ENCODE assay signal across 8 mouse cellular contexts in the genomic region with DNA sequence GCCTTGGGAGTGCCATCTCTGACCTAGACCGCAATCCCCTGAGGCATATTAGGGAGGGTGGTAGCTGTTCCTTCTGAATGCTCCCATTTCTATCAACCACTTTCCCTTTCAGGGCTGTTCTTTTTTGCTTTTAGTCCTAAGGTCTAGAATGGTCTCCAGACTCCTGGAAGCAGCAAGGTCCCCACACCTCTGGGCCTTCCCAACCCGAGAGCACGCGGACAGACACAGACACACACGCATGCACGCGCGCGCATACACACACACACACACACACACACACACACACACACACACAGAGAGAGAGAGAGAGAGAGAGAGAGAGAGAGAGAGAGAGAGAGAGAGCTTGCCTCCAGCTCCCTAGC. TPM values are rescaled to one million over a fixed set of nuclear protein-coding genes. Genes with fewer than 3 reads are reported as not detected.
A peak's percentile ranks its signal among the peaks of the same experiment; 100 is the strongest.
DNase-seq lines count a peak whose midpoint lies in the region; ATAC-seq and TF ChIP-seq lines count a peak whose summit lies in the region.

No protein-coding gene starts in this region.

- no peak for DNase-seq in kidney, adult 18-20 months
- DNase-seq in spleen, postnatal 4 days (ENCODE audit: low spot score in 2 of 2): no peak
- DNase-seq in left cerebral cortex, adult 11 months (ENCODE audit: low spot score): no peak
- DNase-seq in cerebellum, adult 9-10 months: no peak

- no peak overlapping the region for H3K27ac ChIP-seq in kidney, embryonic 16.5 days (ENCODE audit: low read length)
- no peak overlapping the region for H3K27ac ChIP-seq in embryonic facial prominence, embryonic 15.5 days (replicated peaks)
- H3K27ac ChIP-seq in intestine, embryonic 16.5 days (ENCODE audit: low read length): no peak overlapping the region

- H3K9ac ChIP-seq in kidney, embryonic 16.5 days (replicated peaks; ENCODE audit: low read length): no peak overlapping the region
- no peak overlapping the region for H3K9ac ChIP-seq in embryonic facial prominence, embryonic 15.5 days
- H3K9ac ChIP-seq in intestine, embryonic 16.5 days (ENCODE audit: low read depth, low read length): peak overlapping the region; percentile 68; the same call in 1 of the 2 replicates

- peaks cover 2% of the 10 kb centered on the region; the same call in 1 of the 2 replicates for H3K4me1 ChIP-seq in kidney, embryonic 16.5 days (ENCODE audit: insufficient read depth, low read length)
- no peaks in the 10 kb centered on the region for H3K4me1 ChIP-seq in embryonic facial prominence, embryonic 15.5 days
- H3K4me1 ChIP-seq in intestine, embryonic 16.5 days (ENCODE audit: control insufficient read depth, insufficient read depth, low read length): no peaks in the 10 kb centered on the region

- H3K36me3 ChIP-seq in kidney, embryonic 16.5 days (ENCODE audit: insufficient read depth, low read length): no peaks in the 10 kb centered on the region
- H3K36me3 ChIP-seq in embryonic facial prominence, embryonic 15.5 days: no peaks in the 10 kb centered on the region
- no peaks in the 10 kb centered on the region for H3K36me3 ChIP-seq in intestine, embryonic 16.5 days (ENCODE audit: control insufficient read depth, insufficient read depth, low read length)
- H3K36me3 ChIP-seq in myocyte (ENCODE audit: control insufficient read depth, insufficient read depth): no peaks in the 10 kb centered on the region

- TF ChIP-seq POLR2A in myocyte (IDR thresholded peaks at IDR 0.05; ENCODE audit: insufficient read length, low read depth): no peak

- H3ac ChIP-seq in myocyte (ENCODE audit: control insufficient read depth, insufficient read length): peak overlapping the region; percentile 34

- H3K79me2 ChIP-seq in myocyte (ENCODE audit: control insufficient read depth, insufficient read depth): no peaks in the 10 kb centered on the region

- peak overlapping the region; percentile 78 for H3K4me2 ChIP-seq in kidney, embryonic 16.5 days (replicated peaks; ENCODE audit: low read depth, low read length)
- H3K4me2 ChIP-seq in embryonic facial prominence, embryonic 15.5 days (replicated peaks): peak overlapping the region; percentile 89
- peak overlapping the region; percentile 73 for H3K4me2 ChIP-seq in intestine, embryonic 16.5 days (ENCODE audit: low read depth, low read length)
- H3K4me2 ChIP-seq in myocyte (ENCODE audit: low read depth): no peak overlapping the region

- 36% methylated on average over 9 of the region's 9 CpGs for WGBS in kidney, embryonic 16.5 days
- 46% methylated on average over 9 of the region's 9 CpGs for WGBS in embryonic facial prominence, embryonic 15.5 days
- WGBS in intestine, embryonic 16.5 days: 42% methylated on average over 9 of the region's 9 CpGs

- H3K9me3 ChIP-seq in kidney, embryonic 16.5 days (ENCODE audit: low read length): no peaks in the 10 kb centered on the region
- no peaks in the 10 kb centered on the region for H3K9me3 ChIP-seq in embryonic facial prominence, embryonic 15.5 days (replicated peaks)
- no peaks in the 10 kb centered on the region for H3K9me3 ChIP-seq in intestine, embryonic 16.5 days (ENCODE audit: control insufficient read depth, low read length)

- peak; percentile 25 for ATAC-seq in kidney, embryonic 16.5 days (ENCODE audit: low FRiP score, low TSS enrichment)
- no peak for ATAC-seq in embryonic facial prominence, embryonic 15.5 days (ENCODE audit: insufficient number of reproducible peaks, low FRiP score, low TSS enrichment, low read depth)
- ATAC-seq in intestine, embryonic 16.5 days: peak; percentile 5; the same call in 1 of the 2 replicates

- peak overlapping the region; percentile 62 for H3K4me3 ChIP-seq in kidney, embryonic 16.5 days (ENCODE audit: low read length)
- peak overlapping the region; percentile 51 for H3K4me3 ChIP-seq in embryonic facial prominence, embryonic 15.5 days (replicated peaks)
- H3K4me3 ChIP-seq in intestine, embryonic 16.5 days (ENCODE audit: low read length): peak overlapping the region; percentile 61
- H3K4me3 ChIP-seq in myocyte: no peak overlapping the region

- peaks cover 36% of the 10 kb centered on the region for H3K27me3 ChIP-seq in kidney, embryonic 16.5 days (ENCODE audit: insufficient read depth, low read length)
- peaks cover 41% of the 10 kb centered on the region for H3K27me3 ChIP-seq in embryonic facial prominence, embryonic 15.5 days
- peaks cover 30% of the 10 kb centered on the region for H3K27me3 ChIP-seq in intestine, embryonic 16.5 days (replicated peaks; ENCODE audit: control insufficient read depth, insufficient read depth, low read length)
- H3K27me3 ChIP-seq in myocyte (ENCODE audit: control insufficient read depth, insufficient read depth, insufficient read length): no peaks in the 10 kb centered on the region

TF ChIP-seq in myocyte, 11 proteins besides CTCF, POLR2A, EP300 and RAD21:
- no peak for TF ChIP-seq TCF3 (IDR thresholded peaks at IDR 0.05; ENCODE audit: insufficient read length, low read depth)
- TF ChIP-seq E2F4 (IDR thresholded peaks at IDR 0.05; ENCODE audit: insufficient read depth): no peak
- TF ChIP-seq MAX (IDR thresholded peaks at IDR 0.05; ENCODE audit: low read depth): no peak
- TF ChIP-seq SRF (IDR thresholded peaks at IDR 0.05; ENCODE audit: control insufficient read depth, insufficient read length, low read depth): no peak
- no peak for TF ChIP-seq MYOD1 (IDR thresholded peaks at IDR 0.05; ENCODE audit: control insufficient read depth in 1 of 3, insufficient read length in 2 of 3, low read depth in 2 of 3)
- TF ChIP-seq TCF12 (IDR thresholded peaks at IDR 0.05; ENCODE audit: insufficient read depth, poor library complexity, severe bottlenecking): no peak
- no peak for TF ChIP-seq USF1 (IDR thresholded peaks at IDR 0.05; ENCODE audit: low read depth)
- TF ChIP-seq MYOG (IDR thresholded peaks at IDR 0.05; ENCODE audit: control insufficient read depth in 1 of 3, insufficient read depth in 1 of 3, insufficient read length in 2 of 3, low read depth in 2 of 3): no peak
- TF ChIP-seq CEBPB (IDR thresholded peaks at IDR 0.05; ENCODE audit: insufficient read depth, poor library complexity, severe bottlenecking): no peak
- TF ChIP-seq REST (IDR thresholded peaks at IDR 0.05; ENCODE audit: insufficient read depth, insufficient read length): no peak
- TF ChIP-seq POLR2AphosphoS2 (IDR thresholded peaks at IDR 0.05; ENCODE audit: insufficient read length, low read depth): no peak

RNA-seq across cellular contexts. Expression of a gene that starts 0.4 kb away (rescaled TPM):
- polyA plus RNA-seq in kidney, embryonic 16.5 days (2015; fragmentation: Nextera tagmentation; extraction: Ambion mirVana): 5.0 and 6.4 TPM in 2 replicates
- polyA plus RNA-seq in embryonic facial prominence, embryonic 15.5 days (2015; fragmentation: Nextera tagmentation; extraction: Ambion mirVana): 7.4 and 8.2 TPM in 2 replicates
- polyA plus RNA-seq in intestine, embryonic 16.5 days (2015; fragmentation: Nextera tagmentation; extraction: Ambion mirVana): 10.1 and 10.2 TPM in 2 replicates
- 0.43 TPM for polyA plus RNA-seq in myocyte (2012; fragmentation: generic; extraction: Trizol)
